In genomic region chr9:117059586-117059985, GRCm38 (mm10) we compare ENCODE assay signal across 23 mouse cellular contexts.
DNase-seq lines count a peak whose midpoint lies in the region; TF ChIP-seq lines count a peak whose summit lies in the region.
"Had no signal": no experiment of that assay in that cellular context is flagged by ENCODE, and none has a peak within 500 bp of the region (broad histone marks: within the 10 kb centered on the region; RNA-seq: fewer than 3 reads in every experiment).

No protein-coding gene starts in this region.

- intact Hi-C loops in heart, postnatal 25 days (cut with DNase I) = no loop called here

- no peaks in the 10 kb centered on the region for H3K36me3 ChIP-seq in kidney, adult 2 months (ENCODE audit: control insufficient read depth, insufficient read depth, low read length)
- H3K36me3 ChIP-seq: embryonic facial prominence, embryonic 13.5 days; liver, embryonic 15.5 days; midbrain, embryonic 10.5 days; neural tube, embryonic 13.5 days had no signal

- no peak overlapping the region for H3K27ac ChIP-seq in kidney, adult 2 months (ENCODE audit: insufficient read depth, low read depth, low read length)
- H3K27ac ChIP-seq: embryonic facial prominence, embryonic 13.5 days; forebrain, embryonic 13.5 days; kidney, embryonic 15.5 days; limb, embryonic 13.5 days; liver, embryonic 15.5 days; lung, embryonic 15.5 days; macrophage; midbrain, embryonic 10.5 days; neural tube, embryonic 13.5 days had no signal

- DNase-seq in lung, postnatal 36 days = peak; percentile 19
- DNase-seq in lung, postnatal 14 days = no peak
- peak; percentile 57 for DNase-seq in gastrocnemius, postnatal 25 days
- peak; percentile 14 for DNase-seq in heart, postnatal 25 days (ENCODE audit: low spot score)
- no peak for DNase-seq in kidney, adult 2 months
- DNase-seq in embryo, embryonic 11 days = no peak
- DNase-seq in kidney, postnatal 14 days = no peak
- DNase-seq: adrenal gland, adult 8-10 months; cerebellum, adult 18-20 months; cerebellum, postnatal 25 days; kidney, postnatal 4 days; thymus, postnatal 25 days had no signal

- no peaks in the 10 kb centered on the region for H3K4me1 ChIP-seq in kidney, adult 2 months (ENCODE audit: control insufficient read depth, insufficient read depth, low read length)
- H3K4me1 ChIP-seq: forebrain, embryonic 13.5 days; kidney, embryonic 15.5 days; liver, embryonic 15.5 days; lung, embryonic 15.5 days; midbrain, embryonic 10.5 days had no signal

- no peak for TF ChIP-seq POLR2A in kidney, adult 2 months (IDR thresholded peaks at IDR 0.05; ENCODE audit: low read depth, low read length)

- TF ChIP-seq CTCF in kidney, adult 2 months (conservative IDR thresholded peaks at IDR 0.05; ENCODE audit: insufficient read depth, insufficient read length, low read depth, low read length) = no peak

- no peaks in the 10 kb centered on the region for H3K27me3 ChIP-seq in kidney, adult 2 months (replicated peaks; ENCODE audit: control insufficient read depth, insufficient read depth, low read length)
- H3K27me3 ChIP-seq: embryonic facial prominence, embryonic 13.5 days; forebrain, embryonic 13.5 days; kidney, embryonic 15.5 days; limb, embryonic 13.5 days; liver, embryonic 15.5 days; lung, embryonic 15.5 days; neural tube, embryonic 13.5 days had no signal

- no peak overlapping the region for H3K4me3 ChIP-seq in kidney, adult 2 months (ENCODE audit: insufficient read depth, low read depth, low read length)
- H3K4me3 ChIP-seq: embryonic facial prominence, embryonic 13.5 days; erythroblast, embryonic 14.5 days; forebrain, embryonic 13.5 days; kidney, embryonic 15.5 days; limb, embryonic 13.5 days; liver, embryonic 15.5 days; lung, embryonic 15.5 days; midbrain, embryonic 10.5 days; myocyte; neural tube, embryonic 13.5 days had no signal

- WGBS in kidney, adult 2 months = 84% methylated on average over 1 of the region's 1 CpGs

Comparison
In these comparisons a context has a peak if more than half of its experiments do, and no peak if none do; other contexts are left out.
1. DNase-seq: peak in lung, postnatal 36 days (single experiment), gastrocnemius, postnatal 25 days (single experiment) and heart, postnatal 25 days (single experiment); none in lung, postnatal 14 days (single experiment), kidney, adult 2 months (single experiment), embryo, embryonic 11 days (single experiment) and kidney, postnatal 14 days (single experiment).